Mouse (Mus musculus) embryonic facial prominence, embryonic 12.5 days (tissue): Measurements from ENCODE around the gene Uvrag. TPM values are rescaled to one million over a fixed set of nuclear protein-coding genes. Genes with fewer than 3 reads are reported as not detected.
A peak's percentile ranks its signal among the peaks of the same experiment; 100 is the strongest.
"Not testable (repeated sequence)": the region's sequence is repeated elsewhere in the genome, so short reads cannot be mapped to it uniquely, and the experiment has no call there.

Experiments used
- ATAC-seq: fragments of 200-750 bp; cut with Nextera tagmentation; 2 replicates; pipeline ENCODE4 v1.8.0; 2017; ENCODE audit not compliant: insufficient number of reproducible peaks, insufficient read depth, low FRiP score, low TSS enrichment
- H3K27ac ChIP-seq: fragments of 300-500 bp; sonication (generic); 2 replicates; pipeline ENCODE4 v1.5.1; 2016; ENCODE audit warnings: mild to moderate bottlenecking
- H3K27me3 ChIP-seq: fragments of 300-500 bp; sonication (generic); 2 replicates; pipeline ENCODE4 v1.6.1; 2016; ENCODE audit warnings: mild to moderate bottlenecking, moderate library complexity
- H3K36me3 ChIP-seq: fragments of 300-500 bp; sonication (generic); 2 replicates; pipeline ENCODE4 v1.6.1; 2016; ENCODE audit warnings: mild to moderate bottlenecking
- H3K4me1 ChIP-seq: fragments of 300-500 bp; sonication (generic); 2 replicates; pipeline ENCODE4 v1.6.1; 2016
- H3K4me2 ChIP-seq: fragments of 300-500 bp; sonication (generic); replicated peaks from 2 replicates; pipeline ENCODE4 v1.6.1; 2016; ENCODE audit warnings: mild to moderate bottlenecking, moderate library complexity
- H3K4me3 ChIP-seq: fragments of 300-500 bp; sonication (generic); 2 replicates; pipeline ENCODE4 v1.5.1; 2016; ENCODE audit warnings: mild to moderate bottlenecking
- H3K9ac ChIP-seq: fragments of 300-500 bp; sonication (generic); 2 replicates; pipeline ENCODE4 v1.6.1; 2016; ENCODE audit warnings: mild to moderate bottlenecking, moderate library complexity
- H3K9me3 ChIP-seq: fragments of 300-500 bp; sonication (generic); 2 replicates; pipeline ENCODE4 v1.6.1; 2016; ENCODE audit warnings: mild to moderate bottlenecking, moderate library complexity
- WGBS: fragments of 180-500 bp; shearing (Covaris S2); methylation state at CpG from one replicate; pipeline ENCODE4 v1.1.7; 2016; 5-methylcytosine and 5-hydroxymethylcytosine counted together
- polyA plus RNA-seq: library from polyadenylated mRNA; unstranded; fragments of >200 nt; fragmentation: Nextera tagmentation; extraction: Ambion mirVana; gene quantifications from 2 replicates; pipeline ENCODE4 v1.2.1, GENCODE M21; 2016

Uvrag gene
- polyA plus RNA-seq, 1 experiment from 2014 or later: 20.2 TPM

DNA sequence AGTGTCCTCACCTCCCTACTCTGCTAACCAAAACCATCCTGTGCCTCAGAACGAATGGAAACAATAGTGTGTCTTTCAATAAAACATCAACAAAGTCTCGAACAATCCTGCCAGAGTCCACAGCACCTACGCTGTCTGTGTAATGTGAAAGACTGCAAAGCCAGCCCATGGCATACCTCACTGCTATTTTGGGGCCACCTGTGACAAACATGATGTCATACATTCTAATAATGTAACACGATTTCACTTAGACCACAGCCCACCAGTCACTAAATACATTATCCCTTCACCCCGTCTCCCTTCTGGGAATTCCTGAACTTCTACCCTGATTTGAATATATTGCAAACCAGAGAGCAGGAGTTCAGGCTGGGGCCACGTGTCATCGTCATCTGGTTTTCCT lies 173.3 kb downstream of the Uvrag start:
- 0 out of 2 replicates have a peak, but pooled peaks cover 3% of the 10 kb centered on the region for H3K9me3 ChIP-seq
- no peak overlapping the region for H3K27ac ChIP-seq
- 0 out of 2 replicates have a peak overlapping the region, but pooled peaks have one; percentile 36 for H3K4me2 ChIP-seq
- H3K4me3 ChIP-seq: no peak overlapping the region
- no peaks in the 10 kb centered on the region; the same call in 1 of the 2 replicates for H3K27me3 ChIP-seq
- no peak overlapping the region for H3K9ac ChIP-seq
- H3K36me3 ChIP-seq: no peaks in the 10 kb centered on the region
- WGBS: 39% methylated on average over 7 of the region's 7 CpGs
- no peak for ATAC-seq
- peaks cover 22% of the 10 kb centered on the region for H3K4me1 ChIP-seq

GRCm38 (mm10) chr7:98963581-98963980 lies 177.4 kb downstream of the Uvrag start:
- not testable (repeated sequence) for ATAC-seq
- H3K4me1 ChIP-seq: peaks cover 23% of the 10 kb centered on the region
- 91% methylated on average over 13 of the region's 13 CpGs for whole genome bisulfite sequencing

GRCm38 (mm10) chr7:98962547-98963311 lies 178.2 kb downstream of the Uvrag start:
- no peak overlapping the region for H3K4me2 ChIP-seq
- no peaks in the 10 kb centered on the region; the same call in 1 of the 2 replicates for H3K27me3 ChIP-seq
- no peak overlapping the region for H3K4me3 ChIP-seq
- peaks cover 23% of the 10 kb centered on the region for H3K4me1 ChIP-seq
- no peaks in the 10 kb centered on the region for H3K9me3 ChIP-seq
- ATAC-seq: 0 out of 2 replicates have a peak, but pooled peaks have one; percentile 30
- WGBS: 49% methylated on average over 10 of the region's 13 CpGs
- H3K36me3 ChIP-seq: no peaks in the 10 kb centered on the region
- H3K27ac ChIP-seq: no peak overlapping the region
- H3K9ac ChIP-seq: no peak overlapping the region

More at GRCm38 (mm10) chr7:98963581-98963980, 177.4 kb downstream of the Uvrag start:
- H3K36me3 ChIP-seq, H3K9me3 ChIP-seq, H3K27ac ChIP-seq, H3K4me2 ChIP-seq, H3K4me3 ChIP-seq, H3K27me3 ChIP-seq, H3K9ac ChIP-seq: not testable (repeated sequence)

- H3K4me2 ChIP-seq: no peak overlapping the region
- H3K9me3 ChIP-seq: no peaks in the 10 kb centered on the region
- no peak overlapping the region for H3K27ac ChIP-seq
- H3K36me3 ChIP-seq: no peaks in the 10 kb centered on the region
- H3K4me1 ChIP-seq: peaks cover 23% of the 10 kb centered on the region
- WGBS: 78% methylated on average over 11 of the region's 11 CpGs
- ATAC-seq: no peak
- no peak overlapping the region for H3K4me3 ChIP-seq
- no peak overlapping the region for H3K9ac ChIP-seq
- no peaks in the 10 kb centered on the region; the same call in 1 of the 2 replicates for H3K27me3 ChIP-seq
Measured at GRCm38 (mm10) chr7:98962074-98962473, 178.9 kb downstream of the Uvrag start.

- Histone ChIP-seq H3K9ac (no peak overlapping the region), H3K27ac (no peak overlapping the region), H3K4me2 (no peak overlapping the region), H3K4me3 (no peak overlapping the region), H3K4me1 (peaks cover 37% of the 10 kb centered on the region), H3K27me3 (no peaks in the 10 kb centered on the region), H3K36me3 (no peaks in the 10 kb centered on the region), H3K9me3 (no peaks in the 10 kb centered on the region)
- no peak for ATAC-seq
- WGBS: 82% methylated on average over 8 of the region's 8 CpGs
Measured at GRCm38 (mm10) chr7:98960274-98960673, 180.7 kb downstream of the Uvrag start.

- Histone ChIP-seq H3K4me3 (no peak overlapping the region), H3K27ac (no peak overlapping the region), H3K9ac (no peak overlapping the region), H3K27me3 (no peaks in the 10 kb centered on the region), H3K4me2 (no peak overlapping the region), H3K36me3 (no peaks in the 10 kb centered on the region), H3K4me1 (peaks cover 44% of the 10 kb centered on the region), H3K9me3 (no peaks in the 10 kb centered on the region)
- whole genome bisulfite sequencing: 88% methylated on average over 5 of the region's 5 CpGs
- no peak for ATAC-seq
Measured at GRCm38 (mm10) chr7:98959246-98959645, 181.7 kb downstream of the Uvrag start.

- 2% methylated on average over 11 of the region's 11 CpGs for WGBS
- Histone ChIP-seq H3K9me3 (no peaks in the 10 kb centered on the region), H3K27me3 (no peaks in the 10 kb centered on the region), H3K27ac (peak overlapping the region; percentile 77), H3K36me3 (no peaks in the 10 kb centered on the region), H3K4me1 (peaks cover 52% of the 10 kb centered on the region), H3K4me2 (peak overlapping the region; percentile 32), H3K9ac (no peak overlapping the region), H3K4me3 (no peak overlapping the region)
- ATAC-seq: peak; percentile 48; the same call in 1 of the 2 replicates
Measured at GRCm38 (mm10) chr7:98958172-98958571, 182.8 kb downstream of the Uvrag start.

DNA sequence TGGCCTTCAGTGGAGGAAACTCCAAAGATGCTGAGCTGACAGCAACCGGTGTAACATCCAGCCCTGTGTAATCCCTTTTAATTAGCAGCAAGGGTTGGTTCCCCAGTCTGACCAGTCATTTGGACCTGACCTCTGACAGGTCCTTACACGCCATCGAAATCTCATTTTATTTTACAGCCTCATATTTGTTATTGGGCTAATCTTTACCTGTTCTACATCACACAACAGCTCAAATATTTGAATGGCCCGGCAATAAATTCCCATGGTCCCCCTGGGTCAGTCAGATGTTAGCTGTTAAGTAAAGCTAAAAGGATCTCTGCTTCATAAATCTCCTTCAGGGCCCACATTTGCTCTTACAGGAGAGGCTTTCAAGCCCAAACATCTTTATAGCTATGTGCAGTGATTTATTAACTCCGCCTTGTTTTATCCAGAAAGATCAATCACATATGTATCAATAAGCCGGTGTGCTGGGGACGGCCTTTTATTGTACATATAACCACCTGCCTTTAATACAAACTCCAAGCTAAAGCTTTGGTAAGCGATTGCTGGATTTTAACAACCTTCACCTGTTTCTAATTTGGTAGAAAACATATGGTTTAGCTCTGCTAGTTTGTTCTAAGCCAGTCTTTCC lies 183.7 kb downstream of the Uvrag start:
- H3K27me3 ChIP-seq: no peaks in the 10 kb centered on the region
- H3K9ac ChIP-seq: no peak overlapping the region
- ATAC-seq: no peak
- no peak overlapping the region for H3K4me2 ChIP-seq
- peaks cover 52% of the 10 kb centered on the region for H3K4me1 ChIP-seq
- WGBS: 34% methylated on average over 8 of the region's 8 CpGs
- H3K36me3 ChIP-seq: no peaks in the 10 kb centered on the region
- H3K4me3 ChIP-seq: no peak overlapping the region
- H3K27ac ChIP-seq: peak overlapping the region; percentile 77
- no peaks in the 10 kb centered on the region for H3K9me3 ChIP-seq

- no peak overlapping the region for H3K4me3 ChIP-seq
- H3K27ac ChIP-seq: peak overlapping the region; percentile 77; the same call in 1 of the 2 replicates
- 75% methylated on average over 1 of the region's 1 CpGs for WGBS
- H3K36me3 ChIP-seq: no peaks in the 10 kb centered on the region
- H3K4me2 ChIP-seq: no peak overlapping the region
- no peaks in the 10 kb centered on the region for H3K27me3 ChIP-seq
- ATAC-seq: no peak
- no peak overlapping the region for H3K9ac ChIP-seq
- peaks cover 52% of the 10 kb centered on the region for H3K4me1 ChIP-seq
- no peaks in the 10 kb centered on the region for H3K9me3 ChIP-seq
Measured at GRCm38 (mm10) chr7:98956609-98957008, 184.3 kb downstream of the Uvrag start.

- ATAC-seq: no peak
Measured at GRCm38 (mm10) chr7:98953649-98954048, 187.3 kb downstream of the Uvrag start.

DNA sequence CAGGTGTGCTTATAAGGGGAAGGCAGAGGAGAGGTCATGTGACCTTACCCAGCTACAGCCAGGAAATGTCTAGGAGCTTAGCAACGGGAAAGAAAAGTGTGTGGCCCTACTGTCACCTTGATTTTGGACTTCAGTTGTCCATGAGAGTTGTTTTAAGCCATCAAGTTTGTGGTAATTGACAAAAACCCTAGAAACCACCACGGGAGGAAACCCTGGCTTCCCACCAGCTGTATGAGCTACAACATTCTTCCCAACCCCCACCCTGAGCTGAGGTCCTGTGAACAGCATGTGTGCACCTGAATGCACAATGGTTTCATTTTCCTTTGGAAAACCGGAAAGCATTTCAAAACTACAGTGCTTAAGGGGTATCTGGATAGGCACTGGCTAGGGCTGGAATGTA lies 196.0 kb downstream of the Uvrag start:
- H3K9ac ChIP-seq: no peak overlapping the region
- H3K9me3 ChIP-seq: no peaks in the 10 kb centered on the region
- no peaks in the 10 kb centered on the region for H3K36me3 ChIP-seq
- ATAC-seq: no peak
- H3K4me3 ChIP-seq: no peak overlapping the region
- 61% methylated on average over 3 of the region's 3 CpGs for WGBS
- H3K4me1 ChIP-seq: peaks cover 11% of the 10 kb centered on the region
- no peaks in the 10 kb centered on the region for H3K27me3 ChIP-seq
- H3K27ac ChIP-seq: no peak overlapping the region
- H3K4me2 ChIP-seq: no peak overlapping the region

More at GRCm38 (mm10) chr7:98953649-98954048, 187.3 kb downstream of the Uvrag start:
- Histone ChIP-seq H3K27ac (no peak overlapping the region), H3K4me1 (peaks cover 46% of the 10 kb centered on the region), H3K4me3 (no peak overlapping the region), H3K36me3 (no peaks in the 10 kb centered on the region), H3K4me2 (no peak overlapping the region), H3K9ac (no peak overlapping the region), H3K9me3 (no peaks in the 10 kb centered on the region), H3K27me3 (no peaks in the 10 kb centered on the region)
- WGBS: 82% methylated on average over 3 of the region's 3 CpGs

DNA sequence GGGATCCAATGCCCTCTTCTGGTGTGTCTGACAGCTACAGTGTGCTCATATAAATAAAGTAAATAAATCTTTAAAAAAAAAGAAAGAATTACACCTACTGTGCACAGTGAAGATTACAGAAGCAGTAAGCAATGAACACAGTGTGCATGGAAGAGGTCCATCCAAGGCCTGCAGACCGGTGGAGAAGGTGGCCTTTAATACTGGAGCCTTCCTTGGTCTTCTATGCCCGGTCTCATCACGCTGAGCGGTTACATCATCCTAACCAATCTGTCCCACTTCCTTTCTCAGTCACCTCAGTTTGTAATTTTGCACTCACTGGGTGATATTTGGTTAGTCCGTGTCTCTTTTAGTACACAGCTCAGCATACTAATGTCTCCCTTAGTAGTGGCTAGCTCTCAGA lies 197.3 kb downstream of the Uvrag start:
- Histone ChIP-seq H3K9ac (no peak overlapping the region), H3K4me1 (peaks cover 11% of the 10 kb centered on the region), H3K27me3 (no peaks in the 10 kb centered on the region), H3K36me3 (no peaks in the 10 kb centered on the region), H3K9me3 (no peaks in the 10 kb centered on the region), H3K4me3 (no peak overlapping the region), H3K27ac (no peak overlapping the region), H3K4me2 (no peak overlapping the region)
- ATAC-seq: no peak
- 93% methylated on average over 5 of the region's 5 CpGs for WGBS
